8 mouse cellular contexts compared by ENCODE assay signal in the genomic region with DNA sequence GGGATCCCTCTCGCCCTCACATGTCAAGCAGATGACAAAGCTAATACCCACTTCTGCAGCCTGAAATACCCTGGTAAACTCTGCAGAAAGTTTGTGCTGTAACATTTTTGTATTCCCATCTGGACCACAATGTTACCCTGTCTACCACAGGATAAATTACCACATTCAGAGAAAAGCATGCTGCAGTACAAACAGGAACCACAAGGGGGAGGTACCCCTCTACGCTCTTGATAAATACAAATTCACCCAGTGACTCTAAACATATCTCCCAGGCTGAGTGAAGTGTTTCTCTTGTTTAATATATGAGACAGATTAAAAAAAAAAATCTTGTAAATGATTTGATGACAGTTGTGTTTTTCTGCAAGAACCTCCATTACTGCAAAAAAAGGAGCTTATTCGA.
DNase-seq lines count a peak whose midpoint lies in the region; ATAC-seq and TF ChIP-seq lines count a peak whose summit lies in the region.
"Not testable (repeated sequence)": the region's sequence is repeated elsewhere in the genome, so short reads cannot be mapped to it uniquely, and the experiment has no call there.

No protein-coding gene starts in this region.

- not testable (repeated sequence) for ATAC-seq in embryonic facial prominence, embryonic 11.5 days (replicated peaks; ENCODE audit: insufficient number of reproducible peaks, low FRiP score, low TSS enrichment, low read depth); lung, embryonic 14.5 days (ENCODE audit: insufficient read depth)

- not testable (repeated sequence) for H3K9me3 ChIP-seq in embryonic facial prominence, embryonic 11.5 days (replicated peaks; ENCODE audit: control insufficient read depth, low read length); lung, embryonic 14.5 days (ENCODE audit: low read depth, low read length)

- not testable (repeated sequence) for H3K27ac ChIP-seq in embryonic facial prominence, embryonic 11.5 days (replicated peaks; ENCODE audit: low read depth, low read length); lung, embryonic 14.5 days (ENCODE audit: low read depth)

- not testable (repeated sequence) for H3K27me3 ChIP-seq in embryonic facial prominence, embryonic 11.5 days (ENCODE audit: control insufficient read depth, insufficient read depth, low read length); lung, embryonic 14.5 days (ENCODE audit: insufficient read depth, low read length)

- not testable (repeated sequence) for H3K4me3 ChIP-seq in embryonic facial prominence, embryonic 11.5 days (ENCODE audit: low read depth, low read length); lung, embryonic 14.5 days (ENCODE audit: low read depth, low read length)

- not testable (repeated sequence) for H3K4me2 ChIP-seq in embryonic facial prominence, embryonic 11.5 days (ENCODE audit: low read depth, low read length); lung, embryonic 14.5 days

- not testable (repeated sequence) for H3K4me1 ChIP-seq in embryonic facial prominence, embryonic 11.5 days (ENCODE audit: control insufficient read depth, insufficient read depth, low read length); lung, embryonic 14.5 days (ENCODE audit: insufficient read depth)

- not testable (repeated sequence) for H3K36me3 ChIP-seq in embryonic facial prominence, embryonic 11.5 days (replicated peaks; ENCODE audit: control insufficient read depth, insufficient read depth, low read depth, low read length); lung, embryonic 14.5 days (ENCODE audit: insufficient read depth)

- peak; percentile 51 for TF ChIP-seq CTCF in lung, embryonic 14.5 days (IDR thresholded peaks at IDR 0.05; ENCODE audit: low read depth)

- not testable (repeated sequence) for H3K9ac ChIP-seq in embryonic facial prominence, embryonic 11.5 days (replicated peaks; ENCODE audit: low read length); lung, embryonic 14.5 days

- 71% methylated on average over 3 of the region's 3 CpGs for WGBS in embryonic facial prominence, embryonic 11.5 days
- 62% methylated on average over 3 of the region's 3 CpGs for WGBS in lung, embryonic 14.5 days

- peak; percentile 69 for DNase-seq in CD4-positive helper T cell, adult 2 months (ENCODE audit: low read depth, low spot score)
- DNase-seq in T-cell, adult 2 months (ENCODE audit: low spot score), result peak; percentile 34
- DNase-seq in embryonic facial prominence, embryonic 11.5 days (ENCODE audit: low spot score), result peak; percentile 29
- peak; percentile 5 for DNase-seq in heart, postnatal 4 days
- peak; percentile 8 for DNase-seq in kidney, postnatal 10 days
- DNase-seq in lung, embryonic 14.5 days, result peak; percentile 54
- DNase-seq in neural tube, embryonic 10.5 days (ENCODE audit: extremely low spot score, low spot score), result peak; percentile 17
- DNase-seq in thymus, postnatal 25 days, result peak; percentile 61

Comparison
In these comparisons a context has a peak if more than half of its experiments do, and no peak if none do; other contexts are left out.
1. DNase-seq: peak in every context shown above with its lines; median percentile 69 in CD4-positive helper T cell, adult 2 months; 61 in thymus, postnatal 25 days; 54 in lung, embryonic 14.5 days; 34 in T-cell, adult 2 months; 29 in embryonic facial prominence, embryonic 11.5 days; 17 in neural tube, embryonic 10.5 days; 8 in kidney, postnatal 10 days; 5 in heart, postnatal 4 days.